Comparison of ENCODE assay signal across 19 mouse cellular contexts in the genomic region with DNA sequence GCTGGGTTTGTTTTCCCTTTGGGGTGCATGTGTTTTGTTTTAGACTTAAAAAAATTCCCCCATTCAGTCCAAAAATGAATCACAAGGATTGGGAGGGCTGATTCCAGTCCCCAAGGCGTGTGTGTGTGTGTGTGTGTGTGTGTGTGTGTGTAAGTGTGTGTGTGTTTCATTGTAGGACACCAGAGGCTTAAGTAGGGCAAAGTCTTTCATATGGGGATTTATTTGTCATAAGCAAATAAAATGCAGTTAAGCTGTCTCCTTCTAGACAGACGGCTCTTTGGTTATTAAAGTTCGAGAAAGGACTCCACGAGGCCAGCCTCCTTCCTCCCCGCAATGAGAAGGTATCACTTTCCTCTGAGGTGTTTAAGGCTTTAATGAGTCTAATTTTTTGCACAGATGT. TPM values are rescaled to one million over a fixed set of nuclear protein-coding genes. Genes with fewer than 3 reads are reported as not detected.
DNase-seq lines count a peak whose midpoint lies in the region; ATAC-seq and TF ChIP-seq lines count a peak whose summit lies in the region.
"Had no signal": no experiment of that assay in that cellular context is flagged by ENCODE, and none has a peak within 500 bp of the region (broad histone marks: within the 10 kb centered on the region; RNA-seq: fewer than 3 reads in every experiment).

No protein-coding gene starts in this region.

- 40% methylated on average over 5 of the region's 5 CpGs for WGBS in kidney, adult 2 months
- 4% methylated on average over 5 of the region's 5 CpGs for WGBS in neural tube, embryonic 11.5 days
- WGBS in intestine, embryonic 16.5 days = 26% methylated on average over 5 of the region's 5 CpGs
- WGBS in stomach, postnatal 0 days = 14% methylated on average over 5 of the region's 5 CpGs

- H3K4me1 ChIP-seq in kidney, adult 2 months (ENCODE audit: control insufficient read depth, insufficient read depth, low read length) = peaks cover 4% of the 10 kb centered on the region; the same call in 1 of the 2 replicates
- H3K4me1 ChIP-seq in neural tube, embryonic 11.5 days (ENCODE audit: control insufficient read depth, insufficient read depth, low read length) = peaks cover 29% of the 10 kb centered on the region
- peaks cover 7% of the 10 kb centered on the region; the same call in 1 of the 2 replicates for H3K4me1 ChIP-seq in intestine, embryonic 16.5 days (ENCODE audit: control insufficient read depth, insufficient read depth, low read length)
- no peaks in the 10 kb centered on the region for H3K4me1 ChIP-seq in stomach, postnatal 0 days (replicated peaks; ENCODE audit: control insufficient read depth, insufficient read depth)

- no peak for TF ChIP-seq CTCF in kidney, adult 2 months (conservative IDR thresholded peaks at IDR 0.05; ENCODE audit: insufficient read depth, insufficient read length, low read depth, low read length)
- TF ChIP-seq CTCF in stomach, postnatal 0 days (IDR thresholded peaks at IDR 0.05; ENCODE audit: low read depth) = no peak
- TF ChIP-seq CTCF in layer of hippocampus, adult 2 months (conservative IDR thresholded peaks at IDR 0.05) = no peak

- peak overlapping the region; percentile 100 for H3K4me2 ChIP-seq in neural tube, embryonic 11.5 days (ENCODE audit: low read depth)
- peak overlapping the region; percentile 79 for H3K4me2 ChIP-seq in intestine, embryonic 16.5 days (ENCODE audit: low read depth, low read length)
- H3K4me2 ChIP-seq in stomach, postnatal 0 days (replicated peaks; ENCODE audit: low read depth) = peak overlapping the region; percentile 64

- no peak for TF ChIP-seq POLR2A in kidney, adult 2 months (IDR thresholded peaks at IDR 0.05; ENCODE audit: low read depth, low read length)

- H3K27me3 ChIP-seq in kidney, adult 2 months (replicated peaks; ENCODE audit: control insufficient read depth, insufficient read depth, low read length) = no peaks in the 10 kb centered on the region
- no peaks in the 10 kb centered on the region for H3K27me3 ChIP-seq in neural tube, embryonic 11.5 days (ENCODE audit: control insufficient read depth, insufficient read depth, low read length)
- no peaks in the 10 kb centered on the region for H3K27me3 ChIP-seq in intestine, embryonic 16.5 days (replicated peaks; ENCODE audit: control insufficient read depth, insufficient read depth, low read length)
- no peaks in the 10 kb centered on the region for H3K27me3 ChIP-seq in stomach, postnatal 0 days (ENCODE audit: control insufficient read depth, insufficient read depth, low read length)

- H3K4me3 ChIP-seq in kidney, adult 2 months (ENCODE audit: insufficient read depth, low read depth, low read length) = no peak overlapping the region
- peak overlapping the region; percentile 96 for H3K4me3 ChIP-seq in neural tube, embryonic 11.5 days (ENCODE audit: low read depth, low read length)
- H3K4me3 ChIP-seq in intestine, embryonic 16.5 days (ENCODE audit: low read length) = peak overlapping the region; percentile 15
- H3K4me3 ChIP-seq in stomach, postnatal 0 days (ENCODE audit: low read depth, low read length) = peak overlapping the region; percentile 14; the same call in 1 of the 2 replicates
- H3K4me3 ChIP-seq in layer of hippocampus, adult 2 months = no peak overlapping the region

- peak overlapping the region; percentile 100 for H3K9ac ChIP-seq in neural tube, embryonic 11.5 days (ENCODE audit: low read length)
- H3K9ac ChIP-seq in intestine, embryonic 16.5 days (ENCODE audit: low read depth, low read length) = peak overlapping the region; percentile 57
- H3K9ac ChIP-seq in stomach, postnatal 0 days (ENCODE audit: low read length) = peak overlapping the region; percentile 53

- no peaks in the 10 kb centered on the region for H3K9me3 ChIP-seq in neural tube, embryonic 11.5 days (ENCODE audit: control insufficient read depth, low read length)
- no peaks in the 10 kb centered on the region for H3K9me3 ChIP-seq in intestine, embryonic 16.5 days (ENCODE audit: control insufficient read depth, low read length)
- no peaks in the 10 kb centered on the region for H3K9me3 ChIP-seq in stomach, postnatal 0 days (ENCODE audit: control insufficient read depth, low read length)
- H3K9me3 ChIP-seq: G1E had no signal

- no peak for ATAC-seq in neural tube, embryonic 11.5 days (ENCODE audit: insufficient read depth, low FRiP score, low TSS enrichment)
- no peak for ATAC-seq in intestine, embryonic 16.5 days
- no peak; the same call in 1 of the 2 replicates for ATAC-seq in stomach, postnatal 0 days (ENCODE audit: low FRiP score, low TSS enrichment)
- ATAC-seq: forebrain, embryonic 16.5 days had no signal

- peak overlapping the region; percentile 48 for H3K27ac ChIP-seq in kidney, adult 2 months (ENCODE audit: insufficient read depth, low read depth, low read length)
- H3K27ac ChIP-seq in neural tube, embryonic 11.5 days (ENCODE audit: low read depth, low read length) = peak overlapping the region; percentile 100
- peak overlapping the region; percentile 88 for H3K27ac ChIP-seq in intestine, embryonic 16.5 days (ENCODE audit: low read length)
- H3K27ac ChIP-seq in stomach, postnatal 0 days (replicated peaks) = peak overlapping the region; percentile 84
- H3K27ac ChIP-seq in layer of hippocampus, adult 2 months = no peak overlapping the region

- peaks cover 1% of the 10 kb centered on the region; the same call in 1 of the 2 replicates for H3K36me3 ChIP-seq in kidney, adult 2 months (ENCODE audit: control insufficient read depth, insufficient read depth, low read length)
- peaks cover 2% of the 10 kb centered on the region; the same call in 1 of the 2 replicates for H3K36me3 ChIP-seq in neural tube, embryonic 11.5 days (ENCODE audit: control insufficient read depth, insufficient read depth, low read length)
- H3K36me3 ChIP-seq in intestine, embryonic 16.5 days (ENCODE audit: control insufficient read depth, insufficient read depth, low read length) = no peaks in the 10 kb centered on the region
- no peaks in the 10 kb centered on the region for H3K36me3 ChIP-seq in stomach, postnatal 0 days (ENCODE audit: control insufficient read depth, insufficient read depth, low read length)
- H3K36me3 ChIP-seq: G1E had no signal

- TF ChIP-seq EP300 in stomach, postnatal 0 days (optimal IDR thresholded peaks at IDR 0.05) = no peak

- no peak for DNase-seq in kidney, adult 2 months
- DNase-seq in kidney, postnatal 14 days = no peak
- DNase-seq in neural tube, embryonic 11.5 days (ENCODE audit: low spot score) = peak; percentile 51
- DNase-seq in neural tube, embryonic 10.5 days (ENCODE audit: extremely low spot score, low spot score) = no peak
- no peak for DNase-seq in stomach, postnatal 0 days (ENCODE audit: low spot score)
- DNase-seq in frontal cortex, postnatal 10 days (ENCODE audit: low spot score in 2 of 2) = no peak
- no peak for DNase-seq in layer of hippocampus, adult 2 months (ENCODE audit: low spot score in 2 of 2)
- DNase-seq: cerebellum, adult 2 months; embryo, embryonic 11 days; midbrain, embryonic 14.5 days; right cerebral cortex, postnatal 25 days; thymus, postnatal 14 days had no signal

RNA-seq across cellular contexts. Expression of a gene that starts 1.3 kb away (rescaled TPM):
- 10.1 and 14.1 TPM in 2 replicates for polyA plus RNA-seq in kidney, adult 2 months (2012; rRNA removed)
- polyA plus RNA-seq in neural tube, embryonic 11.5 days (2014; fragmentation: Nextera tagmentation; extraction: Ambion mirVana) = 10.3 and 14.2 TPM in 2 replicates
- polyA plus RNA-seq in intestine, embryonic 16.5 days (2015; fragmentation: Nextera tagmentation; extraction: Ambion mirVana) = 1.4 and 1.5 TPM in 2 replicates
- 0.94 and 0.97 TPM in 2 replicates for polyA plus RNA-seq in stomach, postnatal 0 days (2015; fragmentation: Nextera tagmentation; extraction: Ambion mirVana)
- not detected for total RNA-seq in layer of hippocampus, adult 2 months (2021)
- total RNA-seq: layer of hippocampus, adult 8-10 months; left cerebral cortex, postnatal 10 days had no signal
- polyA plus RNA-seq: forebrain, embryonic 16.5 days; midbrain, embryonic 14.5 days had no signal

RNA-seq across cellular contexts. Expression of a gene that starts 3.8 kb away (rescaled TPM):
- polyA plus RNA-seq in kidney, adult 2 months (2012; rRNA removed) = 12.6 and 14.6 TPM in 2 replicates
- polyA plus RNA-seq in neural tube, embryonic 11.5 days (2014; fragmentation: Nextera tagmentation; extraction: Ambion mirVana) = 3.1 and 3.8 TPM in 2 replicates
- 1.8 and 2.0 TPM in 2 replicates for polyA plus RNA-seq in intestine, embryonic 16.5 days (2015; fragmentation: Nextera tagmentation; extraction: Ambion mirVana)
- polyA plus RNA-seq in stomach, postnatal 0 days (2015; fragmentation: Nextera tagmentation; extraction: Ambion mirVana) = 1.2 and 1.6 TPM in 2 replicates
- not detected for total RNA-seq in layer of hippocampus, adult 2 months (2021)
- total RNA-seq: G1E; left cerebral cortex, postnatal 10 days had no signal
- polyA plus RNA-seq: forebrain, embryonic 16.5 days; midbrain, embryonic 14.5 days had no signal

RNA-seq across cellular contexts. Expression of a gene that starts 18.7 kb away (rescaled TPM):
- polyA plus RNA-seq in kidney, adult 2 months (2012; rRNA removed) = 7.7 and 8.4 TPM in 2 replicates
- 49.0 and 49.1 TPM in 2 replicates for polyA plus RNA-seq in neural tube, embryonic 11.5 days (2014; fragmentation: Nextera tagmentation; extraction: Ambion mirVana)
- 26.4 and 28.7 TPM in 2 replicates for polyA plus RNA-seq in intestine, embryonic 16.5 days (2015; fragmentation: Nextera tagmentation; extraction: Ambion mirVana)
- 7.5 and 8.2 TPM in 2 replicates for polyA plus RNA-seq in stomach, postnatal 0 days (2015; fragmentation: Nextera tagmentation; extraction: Ambion mirVana)
- total RNA-seq in layer of hippocampus, adult 2 months (2021) = not detected
- total RNA-seq: layer of hippocampus, adult 8-10 months; left cerebral cortex, postnatal 10 days had no signal
- polyA plus RNA-seq: forebrain, embryonic 16.5 days; midbrain, embryonic 14.5 days had no signal

RNA-seq across cellular contexts. Expression of a gene that starts 28.5 kb away (rescaled TPM):
- 22.8 and 28.4 TPM in 2 replicates for polyA plus RNA-seq in kidney, adult 2 months (2012; rRNA removed)
- polyA plus RNA-seq in neural tube, embryonic 11.5 days (2014; fragmentation: Nextera tagmentation; extraction: Ambion mirVana) = 88.2 and 89.0 TPM in 2 replicates
- 9.6 and 11.6 TPM in 2 replicates for polyA plus RNA-seq in intestine, embryonic 16.5 days (2015; fragmentation: Nextera tagmentation; extraction: Ambion mirVana)
- polyA plus RNA-seq in stomach, postnatal 0 days (2015; fragmentation: Nextera tagmentation; extraction: Ambion mirVana) = 12.2 and 13.4 TPM in 2 replicates
- total RNA-seq in layer of hippocampus, adult 2 months (2021) = not detected
- total RNA-seq: layer of hippocampus, adult 8-10 months; left cerebral cortex, postnatal 10 days had no signal
- polyA plus RNA-seq: forebrain, embryonic 16.5 days; G1E had no signal

RNA-seq across cellular contexts. Expression of a gene that starts 29.6 kb away (rescaled TPM):
- polyA plus RNA-seq in kidney, adult 2 months (2012; rRNA removed) = 62.7 and 67.9 TPM in 2 replicates
- 81.4 and 87.2 TPM in 2 replicates for polyA plus RNA-seq in neural tube, embryonic 11.5 days (2014; fragmentation: Nextera tagmentation; extraction: Ambion mirVana)
- polyA plus RNA-seq in intestine, embryonic 16.5 days (2015; fragmentation: Nextera tagmentation; extraction: Ambion mirVana) = 11.1 and 11.3 TPM in 2 replicates
- polyA plus RNA-seq in stomach, postnatal 0 days (2015; fragmentation: Nextera tagmentation; extraction: Ambion mirVana) = 6.9 and 7.9 TPM in 2 replicates
- not detected for total RNA-seq in layer of hippocampus, adult 2 months (2021)
- total RNA-seq: G1E; heart, adult 8-10 months; layer of hippocampus, adult 8-10 months; left cerebral cortex, postnatal 10 days; liver, adult 2 months had no signal
- polyA plus RNA-seq: forebrain, embryonic 16.5 days; midbrain, embryonic 14.5 days had no signal

Comparison
In these comparisons a context has a peak if more than half of its experiments do, and no peak if none do; other contexts are left out.
1. H3K4me3 ChIP-seq: peak in neural tube, embryonic 11.5 days (single experiment), intestine, embryonic 16.5 days (single experiment) and stomach, postnatal 0 days (single experiment); none in kidney, adult 2 months (single experiment) and layer of hippocampus, adult 2 months (single experiment).
2. Peak in every context shown above with its lines, with median percentiles within 50 percentile points of each other: H3K4me2 ChIP-seq and H3K9ac ChIP-seq.